Mouse (Mus musculus) heart, postnatal 0 days (tissue): ENCODE results near the gene Rnf212.

ENCODE experiments used
- CTCF ChIP-seq: IDR thresholded peaks from 2 replicates; pipeline ENCODE4 v1.5.1; 2016; ENCODE audit warnings: antibody characterized with exemption, control low read depth, low read depth
- EP300 ChIP-seq: IDR thresholded peaks from 2 replicates; pipeline ENCODE4 v1.6.1; 2016; ENCODE audit warnings: antibody characterized with exemption, low read depth

DNA sequence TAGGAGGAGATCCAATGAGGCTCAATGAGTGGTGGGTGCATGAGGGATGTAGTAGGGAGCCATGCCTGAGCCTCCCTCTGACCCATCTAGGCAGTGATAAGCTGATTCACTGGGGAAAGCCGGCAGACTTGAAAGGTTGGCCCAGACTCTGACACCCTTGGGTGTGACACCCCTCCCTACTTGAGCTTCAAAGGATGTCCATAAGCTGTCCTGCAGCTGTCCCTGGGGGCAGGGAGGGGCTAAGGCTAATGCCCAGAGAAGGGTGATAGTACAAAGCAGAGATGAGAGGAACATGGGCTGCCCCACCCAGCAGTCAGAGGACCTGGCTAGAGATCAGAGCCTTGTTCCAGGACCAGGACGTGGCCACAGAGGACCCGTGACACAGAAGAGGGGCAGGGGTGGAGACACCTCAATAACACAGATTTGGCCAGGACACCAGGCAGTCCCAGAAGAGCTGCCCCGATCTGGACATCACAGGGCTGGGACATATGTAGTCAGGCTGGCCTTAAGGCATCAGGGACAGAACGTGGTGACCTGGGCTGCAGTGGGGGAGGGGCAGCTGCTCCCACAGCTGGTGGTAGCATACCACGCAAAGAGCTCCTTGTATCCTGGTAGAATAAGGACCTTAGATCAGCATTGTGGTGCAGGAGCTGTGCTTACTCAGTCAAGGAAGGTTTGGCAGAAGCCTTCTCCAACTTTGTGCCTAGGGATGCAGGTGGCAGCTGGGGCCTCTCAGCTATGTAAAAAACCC is 65.6 kb downstream of the Rnf212 start:
- TF ChIP-seq CTCF: no peak
- no peak for TF ChIP-seq EP300
